Mouse (Mus musculus) neural tube, embryonic 14.5 days (tissue): ENCODE measurements at regions not wholly inside any gene's neighbourhood (a gene's known extent, or its start where the extent isn't known, plus 50 kb on each side); places are given as distances from the start of the nearest gene placed in this dataset.

Source experiments
- ATAC-seq: fragments of 200-750 bp; cut with Nextera tagmentation; 2 replicates; pipeline ENCODE4 v1.8.0; 2017; ENCODE audit warnings: low read depth, mild to moderate bottlenecking, moderate TSS enrichment, moderate library complexity
- H3K27ac ChIP-seq: fragments of 300-500 bp; sonication (generic); 2 replicates; pipeline ENCODE4 v1.5.1; 2014; ENCODE audit warnings: low read depth, mild to moderate bottlenecking, control low read depth, low read length, moderate library complexity, mixed read lengths
- H3K27me3 ChIP-seq: fragments of 300-500 bp; sonication (generic); 2 replicates; pipeline ENCODE4 v1.6.1; 2014; ENCODE audit warnings: low read length; ENCODE audit not compliant: control insufficient read depth, insufficient read depth
- H3K36me3 ChIP-seq: fragments of 300-500 bp; sonication (generic); 2 replicates; pipeline ENCODE4 v1.6.1; 2014; ENCODE audit warnings: low read length, mixed read lengths; ENCODE audit not compliant: control insufficient read depth, insufficient read depth
- H3K4me1 ChIP-seq: fragments of 300-500 bp; sonication (generic); 2 replicates; pipeline ENCODE4 v1.6.1; 2014; ENCODE audit warnings: low read length; ENCODE audit not compliant: control insufficient read depth, insufficient read depth
- H3K4me2 ChIP-seq: fragments of 300-500 bp; sonication (generic); 2 replicates; pipeline ENCODE4 v1.6.1; 2014; ENCODE audit warnings: mild to moderate bottlenecking, low read depth, low read length, control low read depth
- H3K4me3 ChIP-seq: fragments of 300-500 bp; sonication (generic); 2 replicates; pipeline ENCODE4 v1.5.1; 2014; ENCODE audit warnings: low read depth, low read length, control low read depth, mixed read lengths
- H3K9ac ChIP-seq: fragments of 300-500 bp; sonication (generic); replicated peaks from 2 replicates; pipeline ENCODE4 v1.6.1; 2014; ENCODE audit warnings: low read depth, mild to moderate bottlenecking, control low read depth, low read length, mixed read lengths
- H3K9me3 ChIP-seq: fragments of 300-500 bp; sonication (generic); 2 replicates; pipeline ENCODE4 v1.6.1; 2016; ENCODE audit warnings: low read length; ENCODE audit not compliant: control insufficient read depth
- WGBS: fragments of 180-500 bp; shearing (Covaris S2); extraction: QIAGEN DNeasy Blood & Tissue Kit; methylation state at CpG from one replicate; pipeline ENCODE4 v1.1.7; 2014; 5-methylcytosine and 5-hydroxymethylcytosine counted together

DNA sequence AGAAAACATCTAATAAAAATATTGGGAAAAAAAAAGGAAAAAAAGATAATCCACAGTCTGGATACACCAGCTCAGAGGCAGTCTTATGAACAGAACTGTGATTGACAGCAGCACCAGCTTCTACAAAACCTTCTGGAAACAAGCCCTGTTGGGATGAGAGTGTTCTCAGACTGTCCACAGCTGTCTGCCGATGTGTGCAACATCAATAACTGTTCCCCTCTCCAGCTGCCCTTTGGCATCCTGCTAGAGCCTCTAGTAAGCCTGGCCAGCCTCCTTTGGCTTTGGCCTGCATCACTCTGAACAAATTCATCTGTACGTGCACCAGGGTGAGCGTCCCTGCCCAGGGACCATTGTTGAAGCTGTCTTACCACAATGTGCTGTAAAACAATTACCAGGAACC is 137.0 kb upstream of the Irs2 start:
- Histone ChIP-seq H3K4me3 (no peak overlapping the region), H3K36me3 (no peaks in the 10 kb centered on the region), H3K9me3 (no peaks in the 10 kb centered on the region), H3K4me2 (no peak overlapping the region), H3K27ac (no peak overlapping the region), H3K9ac (no peak overlapping the region), H3K4me1 (no peaks in the 10 kb centered on the region), H3K27me3 (no peaks in the 10 kb centered on the region)
- WGBS, result 33% methylated on average over 3 of the region's 3 CpGs
- ATAC-seq, result no peak

DNA sequence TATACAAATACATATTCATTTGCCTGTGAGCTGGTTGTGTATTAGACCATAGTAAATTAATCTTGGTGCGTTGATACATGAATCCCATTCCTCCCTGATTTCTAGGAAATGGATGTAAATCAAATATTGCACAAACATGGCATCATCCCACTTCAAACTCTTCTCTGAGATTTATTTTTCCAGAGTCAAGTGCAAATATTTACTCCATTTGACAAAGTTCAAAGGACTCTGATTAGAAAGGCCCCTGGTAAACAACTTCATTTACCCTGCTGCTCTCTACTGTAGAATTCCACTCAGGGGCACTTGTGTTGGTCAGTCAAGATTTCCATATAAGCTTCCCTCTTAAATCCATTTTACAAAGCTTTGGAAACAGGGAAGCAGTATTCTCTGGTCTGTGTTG is 132.3 kb upstream of the Irs2 start:
- H3K4me1 ChIP-seq, result no peaks in the 10 kb centered on the region
- no peaks in the 10 kb centered on the region for H3K36me3 ChIP-seq
- H3K4me3 ChIP-seq, result no peak overlapping the region
- ATAC-seq, result no peak
- 84% methylated on average over 1 of the region's 1 CpGs for WGBS
- no peak overlapping the region for H3K9ac ChIP-seq
- no peaks in the 10 kb centered on the region for H3K9me3 ChIP-seq
- no peak overlapping the region for H3K4me2 ChIP-seq
- no peak overlapping the region for H3K27ac ChIP-seq
- no peaks in the 10 kb centered on the region for H3K27me3 ChIP-seq

DNA sequence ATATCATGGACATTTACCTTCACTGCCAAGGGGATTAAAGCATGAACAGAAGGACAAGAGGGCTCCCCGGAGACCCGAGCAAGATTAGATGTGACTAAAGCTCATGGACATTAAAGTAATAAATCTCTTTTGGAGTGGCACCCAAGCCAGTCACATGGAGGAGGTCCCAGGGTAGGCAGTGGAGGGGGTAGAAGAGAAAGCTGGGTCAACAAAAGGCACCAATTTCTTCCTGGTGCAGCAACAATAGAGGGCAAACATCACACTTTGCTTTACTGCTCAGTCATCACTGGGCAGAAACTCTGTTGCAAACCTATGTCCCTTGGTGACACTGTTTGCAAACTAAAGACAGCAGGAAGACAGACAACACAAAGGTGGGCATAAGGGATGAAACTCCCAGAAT is 131.0 kb upstream of the Irs2 start:
- no peak overlapping the region for H3K4me3 ChIP-seq
- no peaks in the 10 kb centered on the region for H3K4me1 ChIP-seq
- ATAC-seq, result no peak
- H3K27me3 ChIP-seq, result no peaks in the 10 kb centered on the region
- H3K9me3 ChIP-seq, result no peaks in the 10 kb centered on the region
- H3K4me2 ChIP-seq, result no peak overlapping the region
- 49% methylated on average over 2 of the region's 2 CpGs for WGBS
- H3K9ac ChIP-seq, result no peak overlapping the region
- H3K36me3 ChIP-seq, result no peaks in the 10 kb centered on the region
- no peak overlapping the region for H3K27ac ChIP-seq

DNA sequence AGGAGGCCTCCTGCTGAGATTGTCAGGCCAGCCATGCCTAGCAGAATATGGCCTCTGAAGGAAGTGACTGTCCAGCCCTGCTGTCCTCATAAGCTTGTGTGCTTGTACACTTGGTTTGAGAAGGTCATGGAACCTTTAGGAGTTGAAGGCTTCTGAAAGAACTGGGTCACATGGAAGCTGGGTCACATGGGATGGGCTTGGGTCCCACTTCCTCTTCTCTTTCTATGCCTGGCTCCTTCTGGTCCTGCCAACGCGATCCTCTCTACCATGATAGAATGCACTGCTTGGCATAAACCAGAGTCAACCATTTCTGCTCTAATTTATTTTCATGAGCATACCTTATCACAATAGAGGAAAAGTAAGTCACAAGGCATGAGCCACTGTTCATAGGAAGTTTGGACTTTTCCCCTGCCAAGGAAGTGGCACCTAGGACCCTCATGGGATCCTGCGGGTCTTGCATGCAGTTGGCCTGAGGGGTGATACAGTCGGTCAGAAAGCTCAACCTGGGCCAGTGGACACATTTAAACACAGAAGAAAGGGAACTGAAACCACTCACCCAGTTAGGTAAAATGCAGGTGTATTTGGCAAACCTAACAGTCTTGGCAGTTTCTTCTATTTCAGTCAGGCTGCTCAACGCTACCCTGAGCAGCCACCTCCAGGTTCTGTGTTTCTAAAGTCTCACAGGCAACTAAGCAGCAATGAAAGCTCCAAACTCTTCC is 130.2 kb upstream of the Irs2 start:
- no peaks in the 10 kb centered on the region for H3K36me3 ChIP-seq
- H3K4me2 ChIP-seq, result no peak overlapping the region
- no peak overlapping the region for H3K27ac ChIP-seq
- WGBS, result 96% methylated on average over 5 of the region's 5 CpGs
- H3K4me3 ChIP-seq, result no peak overlapping the region
- no peaks in the 10 kb centered on the region for H3K4me1 ChIP-seq
- ATAC-seq, result no peak
- H3K9ac ChIP-seq, result no peak overlapping the region
- H3K27me3 ChIP-seq, result no peaks in the 10 kb centered on the region
- H3K9me3 ChIP-seq, result no peaks in the 10 kb centered on the region

- 93% methylated on average over 4 of the region's 4 CpGs for WGBS
- no peak overlapping the region for H3K4me2 ChIP-seq
These were observed 128.3 kb upstream of the Irs2 start for GRCm38 (mm10) chr8:11136566-11136965.

DNA sequence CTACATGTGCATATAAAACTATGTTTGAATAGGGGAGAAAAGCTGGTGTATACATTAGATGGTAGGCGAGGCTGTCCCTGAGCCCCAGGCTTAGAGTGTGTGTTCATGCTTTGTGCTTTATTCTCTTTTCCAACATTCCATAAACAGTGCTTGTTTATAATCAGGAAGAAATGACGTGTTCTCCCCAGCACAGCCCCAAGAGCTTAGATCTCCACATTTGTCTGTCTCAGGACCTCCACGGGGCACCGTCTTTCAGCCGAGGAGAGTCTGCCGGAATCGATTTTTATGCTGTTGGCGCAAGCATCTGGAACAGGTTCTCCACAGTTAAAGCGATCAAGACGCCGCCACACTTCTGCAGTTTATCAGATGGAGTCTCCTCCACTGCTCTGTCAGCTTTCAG is 126.9 kb upstream of the Irs2 start:
- no peak overlapping the region for H3K4me3 ChIP-seq
- no peaks in the 10 kb centered on the region for H3K9me3 ChIP-seq
- 91% methylated on average over 11 of the region's 11 CpGs for WGBS
- H3K4me2 ChIP-seq, result no peak overlapping the region
- H3K9ac ChIP-seq, result no peak overlapping the region
- H3K27me3 ChIP-seq, result no peaks in the 10 kb centered on the region
- no peaks in the 10 kb centered on the region for H3K4me1 ChIP-seq
- ATAC-seq, result no peak
- no peaks in the 10 kb centered on the region for H3K36me3 ChIP-seq
- no peak overlapping the region for H3K27ac ChIP-seq

More at GRCm38 (mm10) chr8:11136566-11136965, 128.3 kb upstream of the Irs2 start:
- no peaks in the 10 kb centered on the region for H3K36me3 ChIP-seq
- no peak overlapping the region for H3K9ac ChIP-seq
- H3K4me3 ChIP-seq, result no peak overlapping the region
- no peaks in the 10 kb centered on the region for H3K9me3 ChIP-seq
- no peaks in the 10 kb centered on the region for H3K27me3 ChIP-seq
- no peak for ATAC-seq
- no peaks in the 10 kb centered on the region for H3K4me1 ChIP-seq
- H3K27ac ChIP-seq, result no peak overlapping the region

GRCm38 (mm10) chr8:11134562-11134961 is 126.3 kb upstream of the Irs2 start:
- Histone ChIP-seq H3K36me3 (no peaks in the 10 kb centered on the region), H3K27me3 (no peaks in the 10 kb centered on the region), H3K9me3 (no peaks in the 10 kb centered on the region), H3K4me2 (no peak overlapping the region), H3K4me3 (no peak overlapping the region), H3K27ac (no peak overlapping the region), H3K4me1 (no peaks in the 10 kb centered on the region), H3K9ac (no peak overlapping the region)
- no peak for ATAC-seq
- 93% methylated on average over 4 of the region's 4 CpGs for WGBS

GRCm38 (mm10) chr8:11119030-11119634 is 110.9 kb upstream of the Irs2 start:
- no peak overlapping the region for H3K4me2 ChIP-seq
- H3K4me3 ChIP-seq, result no peak overlapping the region
- H3K9ac ChIP-seq, result no peak overlapping the region
- no peaks in the 10 kb centered on the region for H3K9me3 ChIP-seq
- WGBS, result 56% methylated on average over 5 of the region's 5 CpGs
- peak; percentile 60; the same call in 1 of the 2 replicates for ATAC-seq
- H3K27me3 ChIP-seq, result no peaks in the 10 kb centered on the region
- H3K4me1 ChIP-seq, result no peaks in the 10 kb centered on the region
- no peaks in the 10 kb centered on the region for H3K36me3 ChIP-seq
- H3K27ac ChIP-seq, result no peak overlapping the region

- 64% methylated on average over 5 of the region's 5 CpGs for whole genome bisulfite sequencing
- Histone ChIP-seq H3K9ac (no peak overlapping the region), H3K9me3 (no peaks in the 10 kb centered on the region), H3K4me1 (no peaks in the 10 kb centered on the region), H3K36me3 (no peaks in the 10 kb centered on the region), H3K27ac (no peak overlapping the region), H3K4me2 (no peak overlapping the region), H3K27me3 (no peaks in the 10 kb centered on the region), H3K4me3 (no peak overlapping the region)
- ATAC-seq, result no peak
These were observed 108.3 kb upstream of the Irs2 start for GRCm38 (mm10) chr8:11116534-11116933.
